Mouse (Mus musculus) heart, adult 11 months (tissue): ENCODE data around the gene Olfr1337.
"Not testable (repeated sequence)": the region's sequence is repeated elsewhere in the genome, so short reads cannot be mapped to it uniquely, and the experiment has no call there.

Experiments
- DNase-seq: peaks from one replicate; pipeline ENCODE4 v3.0.0; 2022

Gene Olfr1337

DNA sequence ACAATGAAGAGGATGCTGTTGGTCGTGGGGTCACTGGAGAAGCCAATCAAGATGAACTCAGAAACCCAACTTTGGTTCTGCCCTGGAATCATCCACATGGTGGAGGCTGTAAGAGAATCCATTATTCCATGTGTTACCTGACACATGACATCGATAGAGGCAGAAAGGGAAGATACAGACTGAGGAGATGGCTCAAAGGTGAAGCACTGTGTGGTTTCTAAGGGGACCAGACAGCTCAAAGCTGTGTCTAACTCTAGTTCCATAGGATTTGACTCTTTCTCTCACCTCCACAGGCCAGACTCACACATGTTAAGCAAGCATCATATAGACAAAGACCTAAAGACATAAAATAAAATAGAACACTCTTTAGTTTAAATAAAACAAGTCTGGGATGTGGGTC lies at the start of gene Olfr1337:
Olfr1337 (minus strand) TSS at position 101 of the 400 bp plus-strand sequence.
- no peak for DNase-seq

DNA sequence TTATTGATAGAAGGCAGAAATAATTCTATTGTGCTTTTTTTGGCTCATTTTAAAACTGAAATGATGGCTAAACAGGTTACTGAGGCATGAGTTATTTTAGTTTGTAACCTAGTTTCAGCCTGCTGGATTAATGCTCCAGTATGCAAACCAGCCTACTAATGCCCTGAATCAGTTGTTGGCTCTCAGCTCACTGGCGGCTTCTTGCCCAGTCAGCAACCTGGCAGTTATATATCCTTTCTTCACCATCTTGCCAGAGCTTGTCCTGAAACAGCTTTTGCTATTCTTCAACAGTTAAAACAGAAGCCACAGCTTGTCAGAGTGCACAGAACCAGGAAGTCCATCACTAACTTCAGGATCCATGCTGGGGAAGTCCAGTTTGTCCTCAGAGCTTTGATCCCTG lies 36.5 kb upstream of the Olfr1337 start:
- DNase-seq, result no peak

DNA sequence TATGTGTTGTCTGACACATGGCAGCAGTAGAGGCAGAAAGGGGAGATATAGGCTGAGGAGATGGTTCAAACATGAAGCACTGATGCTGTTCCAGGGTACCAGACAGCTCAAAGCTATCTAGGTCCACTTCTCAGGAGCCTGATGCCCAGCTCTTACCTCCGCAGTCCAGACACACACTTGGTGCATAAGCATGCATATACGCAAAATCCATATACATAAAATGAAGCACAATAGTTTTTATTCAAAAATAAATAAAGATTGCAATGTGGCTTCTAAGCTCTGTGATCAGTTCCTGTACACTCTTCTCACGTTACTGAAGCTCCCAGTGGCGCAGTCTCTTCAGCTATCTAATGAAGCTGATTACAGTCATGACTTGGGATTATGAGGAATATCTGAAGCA lies 27.5 kb upstream of the Olfr1337 start, which contains the start of gene Olfr1335:
Olfr1335 (minus strand) TSS at position 101 of the 400 bp plus-strand sequence.
- DNase-seq, result no peak

DNA sequence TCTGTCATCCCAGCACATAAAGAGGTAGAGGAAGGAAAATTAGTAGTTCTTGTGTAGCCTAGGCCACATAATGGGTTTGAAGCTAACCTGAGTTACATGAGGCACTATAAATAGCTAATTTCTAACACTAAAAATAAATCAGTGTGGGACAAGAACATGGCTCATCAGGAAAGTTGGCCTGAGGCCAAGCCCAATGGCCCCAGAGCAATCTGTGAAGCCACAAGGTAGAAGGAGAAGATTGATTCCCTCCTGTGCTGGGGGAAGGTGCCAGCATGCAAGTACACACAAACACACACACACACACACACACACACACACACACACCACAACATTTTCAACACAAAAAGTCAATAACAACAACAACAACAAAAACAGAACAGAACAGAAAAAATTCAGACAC lies 10.4 kb upstream of the Olfr1337 start:
- not testable (repeated sequence) for DNase-seq

DNA sequence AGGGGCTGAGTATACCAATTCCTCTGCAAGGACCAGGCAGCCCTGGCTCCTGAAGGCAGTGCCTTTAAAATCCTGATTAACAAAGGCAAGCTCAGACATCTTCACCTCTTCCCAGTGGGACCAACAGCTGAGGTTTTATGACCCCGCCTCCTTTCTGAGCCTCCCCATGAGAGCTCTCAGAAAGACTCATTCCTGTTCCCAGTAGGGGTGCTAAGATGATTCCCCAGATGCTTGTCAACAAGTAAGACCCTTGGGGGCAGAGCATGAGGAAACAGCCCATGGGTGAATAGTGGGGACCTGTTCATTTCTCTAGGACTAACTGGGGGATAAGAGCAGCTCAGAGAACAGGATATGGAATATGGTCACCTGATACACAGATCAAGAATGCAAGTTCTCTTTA lies 23.7 kb downstream of the Olfr1337 start, which contains the start of gene Olfr1338:
Olfr1338 (minus strand) TSS at position 101 of the 400 bp plus-strand sequence.
- no peak for DNase-seq

DNA sequence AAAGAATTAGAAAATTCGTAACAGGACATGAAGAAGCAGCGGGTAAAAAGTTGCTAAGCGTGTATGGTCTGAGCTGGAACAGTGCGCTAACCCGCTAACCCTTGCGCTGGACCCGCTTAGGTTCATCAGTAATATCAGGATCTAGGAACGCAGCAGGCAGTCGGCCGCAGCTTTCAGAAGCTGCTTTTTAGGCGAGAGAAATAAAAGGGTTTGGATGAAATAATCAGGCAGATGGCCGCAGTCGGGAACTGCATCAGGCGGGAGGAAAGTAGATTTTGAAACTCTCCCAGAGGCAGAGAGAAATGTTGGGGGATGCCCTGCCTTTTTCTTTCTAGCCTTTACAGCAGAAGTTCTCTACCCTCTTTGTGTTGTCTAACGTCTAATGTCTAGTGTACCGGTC lies 40.5 kb downstream of the Olfr1337 start:
- no peak for DNase-seq

DNA sequence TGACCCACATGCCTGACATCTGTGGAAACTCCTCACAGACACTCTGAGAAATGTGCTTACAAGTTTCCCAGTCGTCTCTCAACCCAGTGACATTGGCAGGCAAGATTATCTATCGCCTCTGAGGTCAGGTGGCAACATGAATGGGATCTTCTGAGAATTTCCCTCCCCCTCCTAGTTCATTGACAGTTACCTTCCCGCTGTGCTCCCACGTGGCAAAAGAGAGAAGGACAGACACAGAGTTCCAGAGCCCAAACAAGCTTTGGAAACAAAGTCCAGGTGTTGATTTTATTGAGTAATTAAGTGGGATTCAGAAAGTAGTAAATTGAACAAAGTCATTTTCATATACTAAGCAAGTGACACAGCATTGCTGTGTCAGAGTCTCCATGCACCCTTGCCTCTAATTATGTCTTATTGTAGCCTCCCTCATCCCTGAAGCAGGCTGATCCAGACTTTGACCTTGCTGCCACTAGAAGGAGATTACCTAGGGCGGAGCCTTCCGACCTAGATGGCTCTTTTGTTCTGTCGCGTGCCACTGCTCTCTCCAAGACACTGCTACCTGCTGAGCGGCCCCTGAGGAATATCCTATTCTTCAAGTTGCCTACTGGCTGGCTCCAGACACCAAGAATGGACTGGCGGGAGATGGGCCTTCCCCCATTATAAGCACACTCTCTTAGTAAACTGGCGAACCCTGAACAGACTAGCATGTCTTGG lies 41.2 kb downstream of the Olfr1337 start:
- no peak for DNase-seq

DNA sequence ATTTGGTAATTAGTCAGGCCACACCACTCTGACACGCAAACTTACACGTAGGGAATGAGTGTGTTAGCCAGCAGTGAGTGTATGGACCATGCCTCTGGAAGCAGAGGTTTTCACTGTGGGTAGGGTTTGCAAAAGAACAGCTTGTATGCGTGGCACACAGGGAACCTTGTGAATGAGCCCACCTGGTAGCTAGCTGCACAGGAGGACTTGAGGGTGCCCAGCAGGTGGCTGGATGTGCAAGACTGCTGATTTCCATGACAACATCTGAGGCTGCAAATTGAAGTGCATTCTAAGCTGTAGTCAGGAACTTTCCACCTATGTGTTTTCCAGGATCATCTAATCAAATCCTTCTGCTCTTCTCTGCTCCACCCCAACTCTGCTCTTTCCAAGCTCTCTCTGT lies 42.8 kb downstream of the Olfr1337 start:
- DNase-seq, result no peak

DNA sequence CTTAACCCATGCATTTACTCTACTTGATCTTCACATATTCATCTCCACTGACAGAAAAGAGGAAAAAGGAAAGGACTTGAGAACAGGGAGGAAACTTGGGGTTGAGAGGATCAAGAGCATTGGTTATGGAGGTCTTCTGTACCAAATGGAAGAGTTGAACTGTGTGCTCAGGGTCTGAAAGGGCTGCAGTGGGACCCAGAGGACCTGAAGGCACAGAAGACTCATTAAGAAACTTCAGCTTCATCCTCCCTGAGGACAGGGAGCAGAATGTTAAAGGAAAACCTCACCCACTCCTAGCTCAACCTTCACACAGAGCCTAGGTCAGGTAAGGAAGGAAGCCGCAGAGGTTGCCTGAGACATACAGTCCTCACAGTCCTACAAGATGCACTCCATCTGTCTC lies 50.5 kb downstream of the Olfr1337 start, which contains the start of gene Olfr1339:
Olfr1339 (plus strand) TSS at position 301 of the 400 bp plus-strand sequence.
- no peak for DNase-seq
